Comparison of ENCODE assay signal across 8 mouse cellular contexts in genomic region chrX:37811179-37811578, GRCm38 (mm10). TPM values are rescaled to one million over a fixed set of nuclear protein-coding genes. Genes with fewer than 3 reads are reported as not detected.
DNase-seq lines count a peak whose midpoint lies in the region; ATAC-seq and TF ChIP-seq lines count a peak whose summit lies in the region.

No protein-coding gene starts in this region.

- H3K4me3 ChIP-seq in intestine, postnatal 0 days (ENCODE audit: low read depth, low read length): no peak overlapping the region
- no peak overlapping the region for H3K4me3 ChIP-seq in intestine, embryonic 16.5 days (ENCODE audit: low read length)
- no peak overlapping the region for H3K4me3 ChIP-seq in G1E (ENCODE audit: low read depth, low read length)
- no peak overlapping the region for H3K4me3 ChIP-seq in embryonic facial prominence, embryonic 11.5 days (ENCODE audit: low read depth, low read length)
- no peak overlapping the region for H3K4me3 ChIP-seq in lung, postnatal 0 days (ENCODE audit: low read depth, low read length)
- no peak overlapping the region for H3K4me3 ChIP-seq in thymus, adult 2 months (ENCODE audit: control insufficient read depth, insufficient read depth, low read length)

- no peak for TF ChIP-seq POLR2A in thymus, adult 2 months (IDR thresholded peaks at IDR 0.05; ENCODE audit: control insufficient read depth, extremely low read depth, insufficient read depth, low read length, poor library complexity)

- no peak overlapping the region for H3K9ac ChIP-seq in intestine, postnatal 0 days (ENCODE audit: low read depth, low read length)
- H3K9ac ChIP-seq in intestine, embryonic 16.5 days (ENCODE audit: low read depth, low read length): no peak overlapping the region
- no peak overlapping the region for H3K9ac ChIP-seq in embryonic facial prominence, embryonic 11.5 days (replicated peaks; ENCODE audit: low read length)
- no peak overlapping the region for H3K9ac ChIP-seq in lung, postnatal 0 days (replicated peaks; ENCODE audit: low read depth)

- no peak for ATAC-seq in intestine, postnatal 0 days
- no peak for ATAC-seq in intestine, embryonic 16.5 days
- no peak for ATAC-seq in G1E (ENCODE audit: extremely low read depth, insufficient number of reproducible peaks, low FRiP score, poor library complexity, severe bottlenecking)
- no peak for ATAC-seq in embryonic facial prominence, embryonic 11.5 days (replicated peaks; ENCODE audit: insufficient number of reproducible peaks, low FRiP score, low TSS enrichment, low read depth)
- no peak for ATAC-seq in lung, postnatal 0 days

- TF ChIP-seq CTCF in intestine, postnatal 0 days (IDR thresholded peaks at IDR 0.05; ENCODE audit: low read depth): peak; percentile 72
- peak; percentile 35; the same call in 1 of the 2 replicates for TF ChIP-seq CTCF in G1E (IDR thresholded peaks at IDR 0.05; ENCODE audit: low read depth, low read length)
- TF ChIP-seq CTCF in lung, postnatal 0 days (IDR thresholded peaks at IDR 0.05): peak; percentile 70
- TF ChIP-seq CTCF in thymus, adult 2 months (IDR thresholded peaks at IDR 0.05; ENCODE audit: borderline replicate concordance, control insufficient read depth, extremely low read depth, insufficient read depth, low read length, poor library complexity): no peak

- DNase-seq in A20 (ENCODE audit: low read depth, low spot score): peak; percentile 25
- DNase-seq in G1E (ENCODE audit: low spot score): no peak
- peak; percentile 39 for DNase-seq in embryonic facial prominence, embryonic 11.5 days (ENCODE audit: low spot score)
- peak; percentile 11 for DNase-seq in lung, postnatal 0 days (ENCODE audit: low spot score)
- DNase-seq in T-cell, adult 2 months (ENCODE audit: low spot score): no peak
- DNase-seq in thymus, adult 2 months: no peak

- no peaks in the 10 kb centered on the region for H3K27me3 ChIP-seq in intestine, postnatal 0 days (replicated peaks; ENCODE audit: control insufficient read depth, insufficient read depth, low read length)
- H3K27me3 ChIP-seq in intestine, embryonic 16.5 days (replicated peaks; ENCODE audit: control insufficient read depth, insufficient read depth, low read length): no peaks in the 10 kb centered on the region
- H3K27me3 ChIP-seq in G1E (ENCODE audit: insufficient read depth, low read length): no peaks in the 10 kb centered on the region
- no peaks in the 10 kb centered on the region for H3K27me3 ChIP-seq in embryonic facial prominence, embryonic 11.5 days (ENCODE audit: control insufficient read depth, insufficient read depth, low read length)
- no peaks in the 10 kb centered on the region for H3K27me3 ChIP-seq in lung, postnatal 0 days (replicated peaks; ENCODE audit: insufficient read depth, low read length)
- H3K27me3 ChIP-seq in thymus, adult 2 months (ENCODE audit: control insufficient read depth, insufficient read depth, low read length): no peaks in the 10 kb centered on the region

- H3K4me1 ChIP-seq in intestine, postnatal 0 days (replicated peaks; ENCODE audit: control insufficient read depth, insufficient read depth, low read length): no peaks in the 10 kb centered on the region
- H3K4me1 ChIP-seq in intestine, embryonic 16.5 days (ENCODE audit: control insufficient read depth, insufficient read depth, low read length): no peaks in the 10 kb centered on the region
- no peaks in the 10 kb centered on the region for H3K4me1 ChIP-seq in G1E (ENCODE audit: insufficient read depth, low read depth, low read length)
- H3K4me1 ChIP-seq in embryonic facial prominence, embryonic 11.5 days (ENCODE audit: control insufficient read depth, insufficient read depth, low read length): no peaks in the 10 kb centered on the region
- H3K4me1 ChIP-seq in lung, postnatal 0 days (ENCODE audit: insufficient read depth, low read depth, low read length): no peaks in the 10 kb centered on the region
- no peaks in the 10 kb centered on the region for H3K4me1 ChIP-seq in thymus, adult 2 months (replicated peaks; ENCODE audit: control insufficient read depth, insufficient read depth, low read length)

- H3K27ac ChIP-seq in intestine, postnatal 0 days (ENCODE audit: low read depth, low read length): no peak overlapping the region
- no peak overlapping the region for H3K27ac ChIP-seq in intestine, embryonic 16.5 days (ENCODE audit: low read length)
- H3K27ac ChIP-seq in embryonic facial prominence, embryonic 11.5 days (replicated peaks; ENCODE audit: low read depth, low read length): no peak overlapping the region
- H3K27ac ChIP-seq in lung, postnatal 0 days (ENCODE audit: low read length): no peak overlapping the region
- no peak overlapping the region for H3K27ac ChIP-seq in thymus, adult 2 months (ENCODE audit: control insufficient read depth, insufficient read depth, low read length)

- H3K9me3 ChIP-seq in intestine, postnatal 0 days (ENCODE audit: control insufficient read depth): no peaks in the 10 kb centered on the region
- H3K9me3 ChIP-seq in intestine, embryonic 16.5 days (ENCODE audit: control insufficient read depth, low read length): no peaks in the 10 kb centered on the region
- no peaks in the 10 kb centered on the region for H3K9me3 ChIP-seq in G1E (replicated peaks)
- H3K9me3 ChIP-seq in embryonic facial prominence, embryonic 11.5 days (replicated peaks; ENCODE audit: control insufficient read depth, low read length): no peaks in the 10 kb centered on the region
- H3K9me3 ChIP-seq in lung, postnatal 0 days (ENCODE audit: low read length): no peaks in the 10 kb centered on the region

- H3K36me3 ChIP-seq in intestine, postnatal 0 days (ENCODE audit: control insufficient read depth, insufficient read depth): no peaks in the 10 kb centered on the region
- H3K36me3 ChIP-seq in intestine, embryonic 16.5 days (ENCODE audit: control insufficient read depth, insufficient read depth, low read length): no peaks in the 10 kb centered on the region
- H3K36me3 ChIP-seq in G1E (replicated peaks): no peaks in the 10 kb centered on the region
- no peaks in the 10 kb centered on the region for H3K36me3 ChIP-seq in embryonic facial prominence, embryonic 11.5 days (replicated peaks; ENCODE audit: control insufficient read depth, insufficient read depth, low read depth, low read length)
- no peaks in the 10 kb centered on the region for H3K36me3 ChIP-seq in lung, postnatal 0 days (ENCODE audit: insufficient read depth, low read length)
- no peaks in the 10 kb centered on the region for H3K36me3 ChIP-seq in thymus, adult 2 months (ENCODE audit: control insufficient read depth, insufficient read depth, low read length)

- 23% methylated on average over 5 of the region's 5 CpGs for WGBS in intestine, postnatal 0 days
- WGBS in intestine, embryonic 16.5 days: 24% methylated on average over 5 of the region's 5 CpGs
- WGBS in embryonic facial prominence, embryonic 11.5 days: 26% methylated on average over 5 of the region's 5 CpGs
- 27% methylated on average over 5 of the region's 5 CpGs for WGBS in lung, postnatal 0 days
- WGBS in thymus, adult 2 months: 23% methylated on average over 5 of the region's 5 CpGs

- no peak for TF ChIP-seq EP300 in lung, postnatal 0 days (IDR thresholded peaks at IDR 0.05)

- no peak overlapping the region for H3K4me2 ChIP-seq in intestine, postnatal 0 days (replicated peaks; ENCODE audit: low read depth)
- no peak overlapping the region for H3K4me2 ChIP-seq in intestine, embryonic 16.5 days (ENCODE audit: low read depth, low read length)
- no peak overlapping the region for H3K4me2 ChIP-seq in embryonic facial prominence, embryonic 11.5 days (ENCODE audit: low read depth, low read length)
- no peak overlapping the region for H3K4me2 ChIP-seq in lung, postnatal 0 days (replicated peaks; ENCODE audit: low read depth, low read length)

RNA-seq across cellular contexts. Expression of gene Rhox5, which starts 6.5 kb away (rescaled TPM):
- polyA plus RNA-seq in intestine, postnatal 0 days (2015; fragmentation: Nextera tagmentation; extraction: Ambion mirVana): 0.51 and 0.85 TPM in 2 replicates
- polyA plus RNA-seq in intestine, embryonic 16.5 days (2015; fragmentation: Nextera tagmentation; extraction: Ambion mirVana): 2.2 and 3.3 TPM in 2 replicates
- total RNA-seq in G1E (2014; fragmentation: Nextera tagmentation) (not detected in 2 replicates), G1E (2017) (0.41 and 2.0 TPM in 2 replicates)
- 0.21 and 0.41 TPM in 2 replicates for polyA plus RNA-seq in G1E (2012)
- polyA plus RNA-seq in embryonic facial prominence, embryonic 11.5 days (2014; fragmentation: Nextera tagmentation; extraction: Ambion mirVana): 1.8 and 2.1 TPM in 2 replicates
- 1.1 and 1.5 TPM in 2 replicates for polyA plus RNA-seq in lung, postnatal 0 days (2015; fragmentation: Nextera tagmentation; extraction: Ambion mirVana)
- polyA plus RNA-seq in thymus, adult 2 months (2012; rRNA removed): not detected in 2 replicates

RNA-seq across cellular contexts. Expression of gene Rhox6, which starts 15.5 kb away (rescaled TPM):
- not detected in 2 replicates for polyA plus RNA-seq in intestine, postnatal 0 days (2015; fragmentation: Nextera tagmentation; extraction: Ambion mirVana)
- polyA plus RNA-seq in intestine, embryonic 16.5 days (2015; fragmentation: Nextera tagmentation; extraction: Ambion mirVana): not detected in 2 replicates
- not detected in 2 replicates for total RNA-seq in G1E (2014; fragmentation: Nextera tagmentation)
- total RNA-seq in G1E (2017): not detected in 2 replicates
- not detected in 2 replicates for polyA plus RNA-seq in G1E (2012)
- not detected in 2 replicates for polyA plus RNA-seq in embryonic facial prominence, embryonic 11.5 days (2014; fragmentation: Nextera tagmentation; extraction: Ambion mirVana)
- not detected in 2 replicates for polyA plus RNA-seq in lung, postnatal 0 days (2015; fragmentation: Nextera tagmentation; extraction: Ambion mirVana)
- 0.13 TPM in 1 of 2 replicates, not detected in the other for polyA plus RNA-seq in thymus, adult 2 months (2012; rRNA removed)

RNA-seq across cellular contexts. Expression of gene Rhox7a, which starts 20.3 kb away (rescaled TPM):
- not detected in 2 replicates for polyA plus RNA-seq in intestine, postnatal 0 days (2015; fragmentation: Nextera tagmentation; extraction: Ambion mirVana)
- polyA plus RNA-seq in intestine, embryonic 16.5 days (2015; fragmentation: Nextera tagmentation; extraction: Ambion mirVana): not detected in 2 replicates
- total RNA-seq in G1E (2014; fragmentation: Nextera tagmentation) (not detected in 2 replicates), G1E (2017) (not detected in 2 replicates)
- polyA plus RNA-seq in G1E (2012): not detected in 2 replicates
- not detected in 2 replicates for polyA plus RNA-seq in embryonic facial prominence, embryonic 11.5 days (2014; fragmentation: Nextera tagmentation; extraction: Ambion mirVana)
- polyA plus RNA-seq in lung, postnatal 0 days (2015; fragmentation: Nextera tagmentation; extraction: Ambion mirVana): not detected in 2 replicates
- polyA plus RNA-seq in thymus, adult 2 months (2012; rRNA removed): not detected in 2 replicates

Comparison
In these comparisons a context has a peak if more than half of its experiments do, and no peak if none do; other contexts are left out.
1. DNase-seq: peak in A20 (single experiment), embryonic facial prominence, embryonic 11.5 days (single experiment) and lung, postnatal 0 days (single experiment); none in G1E (single experiment), T-cell, adult 2 months (single experiment) and thymus, adult 2 months (single experiment).